Mouse (Mus musculus): ENCODE measurements around the gene Grb14. TPM values are rescaled to one million over a fixed set of nuclear protein-coding genes. Genes with fewer than 3 reads are reported as not detected.

The Grb14 gene
- polyA plus RNA-seq, 1 experiment from 2014 or later = 12.2 TPM

GRCm38 (mm10) chr2:64947484-64947883 is 77.3 kb downstream of the Grb14 start:
- H3K9ac ChIP-seq = no peak overlapping the region
- H3K36me3 ChIP-seq = no peaks in the 10 kb centered on the region
- WGBS = 68% methylated on average over 3 of the region's 3 CpGs
- no peak overlapping the region for H3K4me2 ChIP-seq (replicated peaks)
- no peak overlapping the region for H3K27ac ChIP-seq
- no peaks in the 10 kb centered on the region for H3K9me3 ChIP-seq
- no peak for ATAC-seq (ENCODE audit: insufficient number of reproducible peaks, insufficient read depth, low FRiP score, low TSS enrichment)
- no peaks in the 10 kb centered on the region for H3K4me1 ChIP-seq
- H3K4me3 ChIP-seq = no peak overlapping the region
- no peaks in the 10 kb centered on the region for H3K27me3 ChIP-seq

- Histone ChIP-seq H3K9ac (no peak overlapping the region), H3K36me3 (no peaks in the 10 kb centered on the region), H3K27me3 (no peaks in the 10 kb centered on the region), H3K4me3 (no peak overlapping the region), H3K27ac (no peak overlapping the region), H3K4me1 (no peaks in the 10 kb centered on the region), H3K4me2 (replicated peaks) (no peak overlapping the region), H3K9me3 (no peaks in the 10 kb centered on the region)
- no peak for ATAC-seq (ENCODE audit: insufficient number of reproducible peaks, insufficient read depth, low FRiP score, low TSS enrichment)
- WGBS = 51% methylated on average over 5 of the region's 5 CpGs
Measured at GRCm38 (mm10) chr2:64920879-64921278, 103.9 kb downstream of the Grb14 start.

GRCm38 (mm10) chr2:64915448-64915847 is 109.3 kb downstream of the Grb14 start:
- ATAC-seq (ENCODE audit: insufficient number of reproducible peaks, insufficient read depth, low FRiP score, low TSS enrichment) = no peak
- no peak overlapping the region for H3K4me2 ChIP-seq (replicated peaks)
- H3K4me1 ChIP-seq = no peaks in the 10 kb centered on the region
- no peaks in the 10 kb centered on the region for H3K27me3 ChIP-seq
- no peak overlapping the region for H3K4me3 ChIP-seq
- H3K9ac ChIP-seq = no peak overlapping the region
- WGBS = 50% methylated on average over 6 of the region's 6 CpGs
- no peak overlapping the region for H3K27ac ChIP-seq
- H3K36me3 ChIP-seq = no peaks in the 10 kb centered on the region
- no peaks in the 10 kb centered on the region for H3K9me3 ChIP-seq

- no peak for ATAC-seq (ENCODE audit: insufficient number of reproducible peaks, insufficient read depth, low FRiP score, low TSS enrichment)
- 77% methylated on average over 5 of the region's 5 CpGs for WGBS
- Histone ChIP-seq H3K4me2 (replicated peaks) (no peak overlapping the region), H3K9ac (no peak overlapping the region), H3K4me3 (no peak overlapping the region), H3K27ac (no peak overlapping the region), H3K36me3 (no peaks in the 10 kb centered on the region), H3K27me3 (no peaks in the 10 kb centered on the region), H3K4me1 (no peaks in the 10 kb centered on the region), H3K9me3 (no peaks in the 10 kb centered on the region)
Measured at GRCm38 (mm10) chr2:64904877-64905276, 119.9 kb downstream of the Grb14 start.

GRCm38 (mm10) chr2:64897844-64898243 is 126.9 kb downstream of the Grb14 start:
- no peaks in the 10 kb centered on the region for H3K9me3 ChIP-seq
- H3K27me3 ChIP-seq = no peaks in the 10 kb centered on the region
- no peak overlapping the region for H3K9ac ChIP-seq
- no peak overlapping the region for H3K4me3 ChIP-seq
- no peaks in the 10 kb centered on the region for H3K4me1 ChIP-seq
- no peak overlapping the region for H3K27ac ChIP-seq
- ATAC-seq (ENCODE audit: insufficient number of reproducible peaks, insufficient read depth, low FRiP score, low TSS enrichment) = no peak
- 88% methylated on average over 5 of the region's 5 CpGs for WGBS
- H3K4me2 ChIP-seq (replicated peaks) = no peak overlapping the region
- H3K36me3 ChIP-seq = no peaks in the 10 kb centered on the region

- ATAC-seq (ENCODE audit: insufficient number of reproducible peaks, insufficient read depth, low FRiP score, low TSS enrichment) = no peak
- no peaks in the 10 kb centered on the region for H3K9me3 ChIP-seq
- H3K9ac ChIP-seq = no peak overlapping the region
- no peak overlapping the region for H3K4me3 ChIP-seq
- H3K27ac ChIP-seq = no peak overlapping the region
- no peaks in the 10 kb centered on the region for H3K36me3 ChIP-seq
- 51% methylated on average over 7 of the region's 7 CpGs for WGBS
- H3K27me3 ChIP-seq = no peaks in the 10 kb centered on the region
- no peak overlapping the region for H3K4me2 ChIP-seq (replicated peaks)
- no peaks in the 10 kb centered on the region for H3K4me1 ChIP-seq
Measured at GRCm38 (mm10) chr2:64893233-64893632, 131.6 kb downstream of the Grb14 start.

GRCm38 (mm10) chr2:64887098-64887757 is 137.6 kb downstream of the Grb14 start:
- H3K36me3 ChIP-seq = no peaks in the 10 kb centered on the region
- no peaks in the 10 kb centered on the region for H3K4me1 ChIP-seq
- ATAC-seq (ENCODE audit: insufficient number of reproducible peaks, insufficient read depth, low FRiP score, low TSS enrichment) = no peak
- no peak overlapping the region for H3K27ac ChIP-seq
- no peak overlapping the region for H3K4me2 ChIP-seq (replicated peaks)
- no peaks in the 10 kb centered on the region for H3K9me3 ChIP-seq
- WGBS = 27% methylated on average over 6 of the region's 6 CpGs
- H3K27me3 ChIP-seq = no peaks in the 10 kb centered on the region
- H3K4me3 ChIP-seq = no peak overlapping the region
- H3K9ac ChIP-seq = no peak overlapping the region

GRCm38 (mm10) chr2:64885696-64886095 is 139.1 kb downstream of the Grb14 start:
- ATAC-seq (ENCODE audit: insufficient number of reproducible peaks, insufficient read depth, low FRiP score, low TSS enrichment) = no peak
- WGBS = 49% methylated on average over 5 of the region's 5 CpGs

GRCm38 (mm10) chr2:64878275-64878674 is 146.5 kb downstream of the Grb14 start:
- no peak overlapping the region for H3K4me2 ChIP-seq (replicated peaks)
- WGBS = 24% methylated on average over 2 of the region's 2 CpGs
- H3K9ac ChIP-seq = no peak overlapping the region
- H3K4me3 ChIP-seq = no peak overlapping the region
- ATAC-seq (ENCODE audit: insufficient number of reproducible peaks, insufficient read depth, low FRiP score, low TSS enrichment) = no peak
- no peaks in the 10 kb centered on the region for H3K36me3 ChIP-seq
- H3K4me1 ChIP-seq = no peaks in the 10 kb centered on the region
- no peaks in the 10 kb centered on the region for H3K9me3 ChIP-seq
- H3K27ac ChIP-seq = no peak overlapping the region
- H3K27me3 ChIP-seq = no peaks in the 10 kb centered on the region

More at GRCm38 (mm10) chr2:64885696-64886095, 139.1 kb downstream of the Grb14 start:
- no peaks in the 10 kb centered on the region for H3K4me1 ChIP-seq
- H3K27me3 ChIP-seq = no peaks in the 10 kb centered on the region
- no peak overlapping the region for H3K4me2 ChIP-seq (replicated peaks)
- no peaks in the 10 kb centered on the region for H3K9me3 ChIP-seq
- no peak overlapping the region for H3K9ac ChIP-seq
- no peaks in the 10 kb centered on the region for H3K36me3 ChIP-seq
- no peak overlapping the region for H3K27ac ChIP-seq
- H3K4me3 ChIP-seq = no peak overlapping the region

Other genes starting within 250 kb of the Grb14 start
- gene Cobll1, start 214.4 kb upstream of the Grb14 start, polyA plus RNA-seq (2016; fragmentation: Nextera tagmentation; extraction: Ambion mirVana) = 3.2 and 3.3 TPM in 2 replicates